Mouse (Mus musculus): Measurements from ENCODE around the gene Syn3. TPM values are rescaled to one million over a fixed set of nuclear protein-coding genes. Genes with fewer than 3 reads are reported as not detected.
A peak's percentile ranks its signal among the peaks of the same experiment; 100 is the strongest.

Syn3 gene
- polyA plus RNA-seq, 1 experiment from 2014 or later = 4.0 TPM

- Histone ChIP-seq H3K4me3 (ENCODE audit: low read depth, low read length) (no peak overlapping the region), H3K9me3 (ENCODE audit: control insufficient read depth, low read length) (no peaks in the 10 kb centered on the region), H3K4me1 (ENCODE audit: control insufficient read depth, insufficient read depth, low read length) (no peaks in the 10 kb centered on the region), H3K36me3 (ENCODE audit: control insufficient read depth, insufficient read depth, low read length) (no peaks in the 10 kb centered on the region), H3K4me2 (ENCODE audit: low read depth, severe bottlenecking) (no peak overlapping the region), H3K27ac (replicated peaks; ENCODE audit: low read depth, low read length) (no peak overlapping the region), H3K27me3 (ENCODE audit: control insufficient read depth, insufficient read depth, low read length) (no peaks in the 10 kb centered on the region), H3K9ac (ENCODE audit: low read length) (no peak overlapping the region)
- DNase-seq (ENCODE audit: low spot score) (no peak), ATAC-seq (ENCODE audit: insufficient number of reproducible peaks, low FRiP score, low TSS enrichment, low read depth) (no peak)
- WGBS = 62% methylated on average over 2 of the region's 2 CpGs
Measured at GRCm38 (mm10) chr10:86077272-86077671, 421.4 kb downstream of the Syn3 start.

- Histone ChIP-seq H3K9me3 (ENCODE audit: control insufficient read depth, low read length) (no peaks in the 10 kb centered on the region), H3K9ac (ENCODE audit: low read length) (no peak overlapping the region), H3K36me3 (ENCODE audit: control insufficient read depth, insufficient read depth, low read length) (no peaks in the 10 kb centered on the region), H3K4me2 (ENCODE audit: low read depth, severe bottlenecking) (no peak overlapping the region), H3K4me3 (ENCODE audit: low read depth, low read length) (no peak overlapping the region), H3K27me3 (ENCODE audit: control insufficient read depth, insufficient read depth, low read length) (no peaks in the 10 kb centered on the region), H3K4me1 (ENCODE audit: control insufficient read depth, insufficient read depth, low read length) (no peaks in the 10 kb centered on the region), H3K27ac (replicated peaks; ENCODE audit: low read depth, low read length) (no peak overlapping the region)
- DNase-seq (ENCODE audit: low spot score) (no peak), ATAC-seq (ENCODE audit: insufficient number of reproducible peaks, low FRiP score, low TSS enrichment, low read depth) (no peak)
- 81% methylated on average over 9 of the region's 9 CpGs for WGBS
Measured at GRCm38 (mm10) chr10:86074971-86075711, 423.6 kb downstream of the Syn3 start.

GRCm38 (mm10) chr10:86074134-86074533 lies 424.6 kb downstream of the Syn3 start:
- H3K4me3 ChIP-seq (ENCODE audit: low read depth, low read length) = no peak overlapping the region
- no peak overlapping the region for H3K9ac ChIP-seq (ENCODE audit: low read length)
- no peaks in the 10 kb centered on the region for H3K36me3 ChIP-seq (ENCODE audit: control insufficient read depth, insufficient read depth, low read length)
- no peak overlapping the region for H3K27ac ChIP-seq (replicated peaks; ENCODE audit: low read depth, low read length)
- DNase-seq (ENCODE audit: low spot score) (no peak), ATAC-seq (ENCODE audit: insufficient number of reproducible peaks, low FRiP score, low TSS enrichment, low read depth) (no peak)
- H3K27me3 ChIP-seq (ENCODE audit: control insufficient read depth, insufficient read depth, low read length) = no peaks in the 10 kb centered on the region
- 91% methylated on average over 4 of the region's 4 CpGs for WGBS
- H3K4me1 ChIP-seq (ENCODE audit: control insufficient read depth, insufficient read depth, low read length) = 0 out of 2 replicates have a peak, but pooled peaks cover 2% of the 10 kb centered on the region
- no peaks in the 10 kb centered on the region for H3K9me3 ChIP-seq (ENCODE audit: control insufficient read depth, low read length)
- no peak overlapping the region for H3K4me2 ChIP-seq (ENCODE audit: low read depth, severe bottlenecking)

GRCm38 (mm10) chr10:86070751-86071150 lies 427.9 kb downstream of the Syn3 start:
- Histone ChIP-seq H3K27ac (replicated peaks; ENCODE audit: low read depth, low read length) (no peak overlapping the region), H3K4me3 (ENCODE audit: low read depth, low read length) (no peak overlapping the region), H3K4me1 (ENCODE audit: control insufficient read depth, insufficient read depth, low read length) (peaks cover 10% of the 10 kb centered on the region; the same call in 1 of the 2 replicates), H3K4me2 (ENCODE audit: low read depth, severe bottlenecking) (no peak overlapping the region), H3K36me3 (ENCODE audit: control insufficient read depth, insufficient read depth, low read length) (no peaks in the 10 kb centered on the region), H3K9ac (ENCODE audit: low read length) (no peak overlapping the region), H3K27me3 (ENCODE audit: control insufficient read depth, insufficient read depth, low read length) (no peaks in the 10 kb centered on the region), H3K9me3 (ENCODE audit: control insufficient read depth, low read length) (no peaks in the 10 kb centered on the region)
- no peak for DNase-seq (ENCODE audit: low spot score)
- no peak for ATAC-seq (ENCODE audit: insufficient number of reproducible peaks, low FRiP score, low TSS enrichment, low read depth)
- WGBS = 83% methylated on average over 3 of the region's 3 CpGs

- WGBS = 43% methylated on average over 3 of the region's 3 CpGs
- Histone ChIP-seq H3K4me3 (ENCODE audit: low read depth, low read length) (no peak overlapping the region), H3K27ac (replicated peaks; ENCODE audit: low read depth, low read length) (no peak overlapping the region; the same call in 1 of the 2 replicates), H3K9me3 (ENCODE audit: control insufficient read depth, low read length) (no peaks in the 10 kb centered on the region), H3K9ac (ENCODE audit: low read length) (peak overlapping the region; percentile 9; the same call in 1 of the 2 replicates), H3K4me2 (ENCODE audit: low read depth, severe bottlenecking) (no peak overlapping the region), H3K4me1 (ENCODE audit: control insufficient read depth, insufficient read depth, low read length) (peaks cover 10% of the 10 kb centered on the region; the same call in 1 of the 2 replicates), H3K36me3 (ENCODE audit: control insufficient read depth, insufficient read depth, low read length) (no peaks in the 10 kb centered on the region), H3K27me3 (ENCODE audit: control insufficient read depth, insufficient read depth, low read length) (no peaks in the 10 kb centered on the region)
- DNase-seq (ENCODE audit: low spot score) (no peak), ATAC-seq (ENCODE audit: insufficient number of reproducible peaks, low FRiP score, low TSS enrichment, low read depth) (no peak)
Measured at GRCm38 (mm10) chr10:86069341-86069740, 429.4 kb downstream of the Syn3 start.

- 31% methylated on average over 10 of the region's 10 CpGs for WGBS
- no peak overlapping the region for H3K27ac ChIP-seq (replicated peaks; ENCODE audit: low read depth, low read length)
- no peaks in the 10 kb centered on the region for H3K36me3 ChIP-seq (ENCODE audit: control insufficient read depth, insufficient read depth, low read length)
- no peak overlapping the region for H3K9ac ChIP-seq (ENCODE audit: low read length)
- peaks cover 10% of the 10 kb centered on the region; the same call in 1 of the 2 replicates for H3K4me1 ChIP-seq (ENCODE audit: control insufficient read depth, insufficient read depth, low read length)
- H3K27me3 ChIP-seq (ENCODE audit: control insufficient read depth, insufficient read depth, low read length) = no peaks in the 10 kb centered on the region
- ATAC-seq (ENCODE audit: insufficient number of reproducible peaks, low FRiP score, low TSS enrichment, low read depth) (no peak), DNase-seq (ENCODE audit: low spot score) (peak; percentile 36)
- no peak overlapping the region for H3K4me2 ChIP-seq (ENCODE audit: low read depth, severe bottlenecking)
- H3K9me3 ChIP-seq (ENCODE audit: control insufficient read depth, low read length) = no peaks in the 10 kb centered on the region
- no peak overlapping the region for H3K4me3 ChIP-seq (ENCODE audit: low read depth, low read length)
Measured at GRCm38 (mm10) chr10:86067911-86068310, 430.8 kb downstream of the Syn3 start.

GRCm38 (mm10) chr10:86066651-86067050 lies 432.0 kb downstream of the Syn3 start:
- Histone ChIP-seq H3K4me2 (ENCODE audit: low read depth, severe bottlenecking) (no peak overlapping the region), H3K9ac (ENCODE audit: low read length) (no peak overlapping the region), H3K4me1 (ENCODE audit: control insufficient read depth, insufficient read depth, low read length) (peaks cover 10% of the 10 kb centered on the region; the same call in 1 of the 2 replicates), H3K36me3 (ENCODE audit: control insufficient read depth, insufficient read depth, low read length) (no peaks in the 10 kb centered on the region), H3K27ac (replicated peaks; ENCODE audit: low read depth, low read length) (no peak overlapping the region), H3K4me3 (ENCODE audit: low read depth, low read length) (no peak overlapping the region), H3K9me3 (ENCODE audit: control insufficient read depth, low read length) (no peaks in the 10 kb centered on the region), H3K27me3 (ENCODE audit: control insufficient read depth, insufficient read depth, low read length) (no peaks in the 10 kb centered on the region)
- DNase-seq (ENCODE audit: low spot score) (no peak), ATAC-seq (ENCODE audit: insufficient number of reproducible peaks, low FRiP score, low TSS enrichment, low read depth) (no peak)
- 83% methylated on average over 5 of the region's 5 CpGs for WGBS

- WGBS = 90% methylated on average over 1 of the region's 1 CpGs
- H3K9me3 ChIP-seq (ENCODE audit: control insufficient read depth, low read length) = no peaks in the 10 kb centered on the region
- H3K4me3 ChIP-seq (ENCODE audit: low read depth, low read length) = no peak overlapping the region
- ATAC-seq (ENCODE audit: insufficient number of reproducible peaks, low FRiP score, low TSS enrichment, low read depth) (no peak), DNase-seq (ENCODE audit: low spot score) (no peak)
- H3K36me3 ChIP-seq (ENCODE audit: control insufficient read depth, insufficient read depth, low read length) = no peaks in the 10 kb centered on the region
- no peak overlapping the region for H3K27ac ChIP-seq (replicated peaks; ENCODE audit: low read depth, low read length)
- no peak overlapping the region for H3K9ac ChIP-seq (ENCODE audit: low read length)
- peaks cover 10% of the 10 kb centered on the region; the same call in 1 of the 2 replicates for H3K4me1 ChIP-seq (ENCODE audit: control insufficient read depth, insufficient read depth, low read length)
- H3K27me3 ChIP-seq (ENCODE audit: control insufficient read depth, insufficient read depth, low read length) = no peaks in the 10 kb centered on the region
- no peak overlapping the region for H3K4me2 ChIP-seq (ENCODE audit: low read depth, severe bottlenecking)
Measured at GRCm38 (mm10) chr10:86065661-86066060, 433.0 kb downstream of the Syn3 start.
